Mouse (Mus musculus) kidney, postnatal 36 days (tissue): ENCODE measurements at regions not wholly inside any gene's neighbourhood (a gene's known extent, or its start where the extent isn't known, plus 50 kb on each side); places are given as distances from the start of the nearest gene placed in this dataset.

Experiments used
- DNase-seq, 2 experiments: peaks; one replicate each; pipeline ENCODE4 v3.0.0; 2021 to 2022; ENCODE audit warnings: mixed read lengths in 2 of 2

DNA sequence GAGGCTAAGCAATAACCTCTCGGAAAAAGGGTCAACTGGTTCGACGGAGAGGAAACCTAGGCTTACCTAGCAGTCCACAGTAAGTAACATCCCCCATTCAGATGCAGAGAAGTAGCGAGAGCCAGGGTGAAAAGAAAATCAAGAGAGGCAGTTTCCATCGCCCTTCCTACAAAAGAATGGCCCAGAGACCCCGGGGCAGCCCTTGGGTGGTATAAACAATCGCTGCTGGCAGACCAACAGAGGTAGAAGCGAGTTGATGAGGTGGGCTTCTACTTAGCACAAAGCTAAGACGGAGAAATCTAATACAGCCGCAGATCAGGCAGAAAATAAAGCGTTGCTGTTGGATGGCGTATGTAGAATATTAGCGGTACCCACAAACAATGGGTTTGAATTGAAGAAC lies 57.8 kb upstream of the Arl15 start:
- DNase-seq: no peak

DNA sequence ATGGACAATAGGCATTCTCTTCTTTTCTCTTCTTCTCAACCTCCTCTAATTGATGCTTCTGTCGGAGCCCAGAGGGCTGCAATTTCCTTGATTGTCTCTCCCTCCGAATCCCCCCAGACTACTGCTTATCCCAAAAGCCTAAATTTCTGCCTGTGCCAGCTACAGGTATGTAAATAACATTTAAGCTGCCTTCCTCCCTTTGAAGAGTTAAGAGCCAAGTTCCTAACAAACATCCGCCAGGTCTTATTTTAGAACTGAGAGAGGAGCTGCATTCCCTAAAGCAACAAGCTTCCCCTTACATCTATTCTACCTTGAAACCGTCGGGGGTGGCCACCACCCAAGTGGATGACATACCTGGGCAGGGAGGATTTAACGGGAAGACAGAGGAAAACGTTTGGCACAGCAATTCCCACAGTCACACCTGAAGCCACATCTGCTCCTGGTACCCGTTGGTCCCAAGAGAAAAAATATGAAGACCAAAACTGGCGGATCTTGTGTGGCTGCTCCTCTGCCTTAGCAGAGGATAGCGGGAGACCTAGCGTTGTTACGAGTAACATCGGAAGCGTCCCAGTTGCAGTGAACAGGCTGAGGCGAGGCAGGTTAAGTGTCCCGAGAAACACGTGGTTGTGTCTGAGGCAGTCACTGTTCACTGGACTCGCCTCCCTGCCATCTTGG lies 58.6 kb upstream of the Arl15 start:
- DNase-seq: no peak

DNA sequence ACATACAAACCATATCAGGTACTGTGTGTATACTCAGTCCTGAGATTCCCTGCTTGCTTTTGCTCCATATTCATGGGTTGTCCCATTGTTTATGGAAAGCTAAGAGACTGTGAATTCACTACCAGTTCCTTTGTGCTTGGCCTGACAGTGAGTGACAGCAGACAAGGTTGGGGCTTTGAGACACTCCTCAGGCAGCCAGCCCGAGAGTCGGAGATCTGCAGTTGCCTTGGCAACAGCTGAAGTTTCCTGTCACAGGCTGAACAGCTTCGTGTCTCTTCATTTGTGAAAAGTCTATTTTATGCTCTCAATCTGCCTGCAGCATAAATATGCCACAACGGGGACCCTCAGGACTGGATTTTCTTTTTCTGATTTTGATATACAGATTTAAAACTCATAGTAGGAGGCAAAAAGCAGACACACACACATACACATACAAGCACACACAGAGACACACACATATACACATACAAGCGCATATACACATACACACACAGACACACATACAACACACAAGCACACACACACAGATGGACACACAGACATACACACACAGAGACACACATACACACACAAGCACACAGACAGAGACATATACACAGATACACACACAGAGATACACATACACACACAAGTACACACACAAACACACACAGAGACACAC lies 60.0 kb upstream of the Arl15 start:
- DNase-seq: no peak

DNA sequence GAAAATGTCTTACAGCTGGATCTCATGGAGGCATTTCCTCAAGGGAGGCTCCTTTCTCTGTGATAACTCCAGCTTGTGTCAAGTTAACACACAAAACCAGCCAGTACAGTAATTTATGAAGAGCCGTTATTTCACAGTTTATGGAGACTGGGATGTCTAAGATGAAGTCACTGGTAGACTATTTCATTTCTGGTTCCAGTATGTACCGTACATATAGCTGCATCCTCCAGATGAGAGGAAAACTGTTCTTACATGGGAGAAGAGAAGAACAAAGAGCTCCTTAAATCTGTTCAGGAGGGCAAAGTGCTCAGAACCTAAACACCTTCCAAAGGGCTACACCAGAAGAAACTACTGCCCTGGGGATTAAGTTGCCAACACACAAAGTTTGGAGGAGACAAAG lies 60.6 kb upstream of the Arl15 start:
- no peak for DNase-seq

DNA sequence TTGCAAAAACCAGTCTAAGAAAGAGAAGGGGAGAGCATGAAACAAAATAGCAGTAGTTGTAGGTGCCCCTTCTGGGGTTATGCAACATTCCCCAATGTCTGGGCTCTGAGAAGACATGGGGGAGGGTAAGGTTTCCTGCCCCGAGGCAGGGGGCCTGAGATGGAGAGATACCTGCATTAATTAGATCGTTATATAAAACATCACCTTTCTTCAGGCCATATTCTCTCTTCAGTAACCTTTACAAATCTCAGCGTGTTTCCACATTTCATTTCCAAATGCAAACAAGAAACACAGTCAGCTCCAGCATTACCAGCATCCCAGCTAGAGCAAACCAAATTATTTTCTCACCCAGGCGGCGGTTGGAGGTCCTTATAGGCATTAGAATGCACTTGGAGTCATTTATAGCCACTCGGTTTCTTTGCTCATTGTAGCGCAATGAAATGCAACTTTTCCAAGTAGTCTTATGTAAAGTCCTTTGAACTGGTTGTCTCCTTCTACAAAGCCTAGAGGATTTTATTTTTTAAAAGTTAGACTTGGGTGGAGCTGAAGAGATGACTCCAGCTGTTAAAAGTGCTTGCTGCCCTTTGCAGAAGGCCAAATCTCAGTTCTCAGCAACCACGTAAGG lies 63.4 kb upstream of the Arl15 start:
- DNase-seq: peak; percentile 23 to 35

DNA sequence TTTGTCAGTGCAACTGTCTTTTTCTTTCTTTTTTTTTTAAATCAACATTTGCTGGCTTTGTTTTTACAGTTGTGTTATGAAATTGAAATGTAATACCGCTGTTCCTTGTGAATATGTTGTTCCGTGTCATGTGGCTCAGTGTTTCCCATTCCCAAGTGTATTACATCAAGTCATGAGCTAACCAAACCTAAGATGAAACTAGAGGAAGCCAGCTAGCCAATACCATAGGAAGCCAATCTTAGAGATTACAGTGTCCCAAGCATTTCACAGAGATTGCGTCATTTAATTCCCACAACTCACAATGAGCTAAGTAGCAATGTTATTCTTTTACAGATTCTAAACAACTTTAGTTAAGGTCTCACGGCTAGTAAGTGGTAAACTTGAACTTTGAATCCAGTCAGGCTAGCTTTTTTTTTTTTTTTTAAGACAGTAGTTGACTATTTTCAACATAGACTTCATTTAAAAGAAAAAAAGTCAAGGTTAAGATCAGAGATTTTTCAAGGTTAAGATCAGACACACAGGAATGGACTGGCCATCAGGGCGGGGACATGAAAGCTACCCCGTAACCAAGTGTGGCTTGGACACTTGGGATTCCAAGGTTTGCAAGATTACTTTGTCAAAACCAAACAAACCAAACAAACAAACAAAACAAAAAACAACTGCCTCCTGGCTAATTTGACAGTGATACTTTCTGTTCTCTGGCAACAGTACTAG lies 64.1 kb upstream of the Arl15 start:
- peak; percentile 14 to 36 for DNase-seq

DNA sequence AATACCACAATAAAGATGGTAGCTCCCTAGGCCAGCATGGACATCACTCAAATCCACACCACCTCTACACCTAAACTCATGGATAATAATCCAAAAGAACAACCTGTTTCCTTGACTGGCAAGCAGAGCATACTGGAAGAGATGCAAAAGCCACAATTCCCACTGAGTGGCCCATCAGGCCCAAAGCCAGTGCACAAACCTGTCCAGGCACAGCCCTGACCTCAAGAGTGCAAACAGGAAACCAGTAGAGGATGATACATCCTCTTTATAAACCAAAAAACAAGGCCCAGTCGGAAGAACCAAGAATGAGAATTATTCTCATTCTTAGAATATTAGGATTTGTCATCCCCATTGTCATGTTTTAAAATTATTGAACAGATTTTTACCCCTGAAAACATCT lies 64.7 kb upstream of the Arl15 start:
- no peak for DNase-seq

DNA sequence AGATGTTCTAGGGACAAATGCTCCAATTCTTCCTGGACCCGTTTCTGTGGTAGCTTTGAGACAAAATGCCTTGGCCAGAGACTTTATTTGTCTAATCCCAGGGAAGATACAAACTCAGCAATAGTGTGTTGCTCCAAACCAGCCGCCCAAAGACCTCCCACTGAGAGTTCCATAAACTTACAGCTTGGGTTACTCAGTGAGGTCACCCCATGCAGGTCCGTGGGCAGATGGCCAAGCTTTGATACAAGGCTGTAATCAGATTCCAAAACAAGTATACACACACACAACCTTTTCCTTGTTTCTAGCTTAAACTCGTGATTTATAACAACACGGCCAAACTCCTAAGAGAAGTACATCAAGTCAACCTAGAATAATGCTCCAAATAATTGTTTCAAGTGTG lies 64.6 kb upstream of the Hspb3 start:
- peak; percentile 87 to 90 for DNase-seq

DNA sequence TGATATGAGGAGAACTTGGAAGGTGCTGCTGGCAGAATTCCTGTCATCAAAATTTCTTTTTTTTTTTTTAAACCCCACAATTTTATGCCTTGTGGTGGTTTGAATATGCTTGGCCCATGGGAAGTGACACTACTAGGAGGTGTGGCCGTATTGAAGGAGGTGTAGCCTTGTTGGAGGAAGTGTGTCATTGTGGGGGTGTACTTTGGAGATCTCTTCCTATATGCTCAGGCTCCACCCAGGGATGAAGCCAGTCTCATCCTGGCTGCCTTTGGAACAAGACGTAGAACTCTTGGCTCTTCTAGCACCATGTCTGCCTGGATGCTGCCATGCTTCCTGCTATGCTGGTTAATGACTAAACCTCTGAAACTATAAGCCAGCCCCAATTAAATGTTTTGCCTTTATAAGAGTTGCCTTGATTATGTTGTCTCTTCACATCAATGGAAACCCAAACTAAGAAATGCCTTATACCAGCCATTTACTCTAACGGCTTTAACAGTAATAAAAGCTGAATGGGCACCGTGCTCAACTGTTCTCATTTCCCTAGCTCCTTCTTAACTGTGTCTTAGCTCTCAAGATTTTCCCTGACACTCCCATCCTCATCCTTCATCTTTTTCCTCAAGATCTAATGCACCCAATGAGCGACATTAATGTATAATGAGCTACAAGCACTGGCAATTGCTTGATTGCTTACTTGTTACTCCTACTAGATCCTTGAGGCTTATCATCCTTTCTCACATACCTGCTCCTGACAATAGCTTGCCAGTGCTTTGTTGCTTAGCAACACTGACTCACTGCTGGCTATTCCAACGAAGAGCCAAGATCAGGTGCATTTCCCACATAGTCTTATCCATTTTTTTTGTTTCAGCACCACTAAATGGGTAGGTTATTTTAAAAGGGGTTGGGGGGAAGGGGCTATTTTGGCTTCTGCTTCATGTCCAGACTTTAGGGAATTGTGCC lies 61.7 kb upstream of the Hspb3 start:
- no peak for DNase-seq

DNA sequence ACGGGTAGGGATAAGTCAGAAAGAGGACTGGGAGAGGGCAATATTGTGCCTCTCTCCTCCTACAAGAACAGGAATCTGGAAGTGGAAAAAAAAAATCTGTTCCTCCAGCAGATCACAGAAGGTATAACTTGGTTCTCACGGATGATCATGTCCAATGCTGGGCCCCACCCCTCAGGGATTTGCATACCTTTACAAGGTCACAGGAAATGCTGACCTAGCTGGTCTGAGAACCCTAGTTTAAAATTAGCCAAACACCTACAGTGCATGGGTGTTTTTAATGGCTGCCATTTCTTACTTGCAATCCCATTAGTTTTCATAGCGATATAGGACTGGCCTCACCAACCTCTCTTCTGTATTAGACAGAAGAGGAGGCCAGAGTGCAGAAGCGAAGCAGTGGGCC lies 51.8 kb upstream of the Hspb3 start:
- DNase-seq: peak; percentile 39 to 50

DNA sequence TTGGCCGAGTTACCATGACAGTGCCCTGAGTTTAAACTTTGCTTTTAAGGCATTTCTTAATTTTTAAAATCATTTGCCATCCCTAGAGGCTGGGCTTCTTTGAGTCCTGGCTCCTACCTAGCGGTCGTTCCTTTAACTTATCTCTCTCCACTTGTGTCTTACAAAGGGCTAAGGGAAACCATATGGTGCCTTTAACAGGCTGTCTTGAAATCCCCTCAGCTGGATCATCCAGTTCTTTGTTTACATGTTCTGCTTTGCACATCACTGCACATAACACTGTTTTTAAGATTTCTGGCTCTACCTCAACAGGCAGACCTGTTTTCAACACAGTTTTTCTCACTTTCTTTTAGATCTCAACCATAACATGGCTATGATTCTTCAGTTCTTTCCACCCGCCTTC lies 50.4 kb upstream of the Hspb3 start:
- DNase-seq: no peak
